Mouse (Mus musculus): ENCODE data around the gene Slc35f1.

GRCm38 (mm10) chr10:52757496-52758260 is 67.3 kb downstream of the Slc35f1 start:
- TF ChIP-seq CTCF (IDR thresholded peaks at IDR 0.05; ENCODE audit: control insufficient read depth, insufficient read depth, low read length) (no peak), POLR2A (IDR thresholded peaks at IDR 0.05; ENCODE audit: borderline replicate concordance, control insufficient read depth, low read depth, low read length) (no peak)

Data from bone marrow, adult 2 months (tissue).